Mouse (Mus musculus) spleen, adult 2 months (tissue): ENCODE results near the gene Mapk3.

ENCODE experiments used
- CTCF ChIP-seq: fragments of 200-500 bp; IDR thresholded peaks from 2 replicates; pipeline ENCODE4 v1.5.1; 2011; ENCODE audit warnings: mild to moderate bottlenecking, inconsistent platforms; ENCODE audit not compliant: insufficient read depth, insufficient read length, insufficient replicate concordance; ENCODE audit errors: extremely low read depth
- POLR2A ChIP-seq: fragments of 200-500 bp; IDR thresholded peaks from 2 replicates; pipeline ENCODE4 v1.6.1; 2011; ENCODE audit warnings: low read depth, low read length, inconsistent platforms

DNA sequence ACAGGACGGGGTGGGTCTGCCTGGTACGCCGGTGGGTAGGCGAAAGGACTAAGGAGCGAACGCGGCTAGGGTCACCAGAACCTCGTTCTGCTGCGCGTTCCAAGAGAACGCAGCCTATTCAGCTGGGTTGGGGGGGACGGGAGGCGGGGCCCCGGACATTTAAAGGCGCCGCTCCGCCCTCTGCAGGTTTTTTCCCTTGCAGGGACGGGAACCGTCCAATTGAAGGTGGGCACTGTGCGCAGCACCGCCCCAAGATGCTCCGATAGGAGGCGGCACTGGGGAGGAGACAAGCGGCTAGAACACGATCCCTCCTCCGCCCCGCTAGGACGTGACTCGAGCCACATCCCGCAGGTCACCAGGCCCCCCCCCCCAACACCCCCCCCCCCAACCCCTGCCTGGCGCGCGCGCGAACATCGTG lies 39.7 kb downstream of the Mapk3 start:
- TF ChIP-seq POLR2A (peak; percentile 97), CTCF (no peak)
